27 mouse cellular contexts compared by ENCODE assay signal in the genomic region with DNA sequence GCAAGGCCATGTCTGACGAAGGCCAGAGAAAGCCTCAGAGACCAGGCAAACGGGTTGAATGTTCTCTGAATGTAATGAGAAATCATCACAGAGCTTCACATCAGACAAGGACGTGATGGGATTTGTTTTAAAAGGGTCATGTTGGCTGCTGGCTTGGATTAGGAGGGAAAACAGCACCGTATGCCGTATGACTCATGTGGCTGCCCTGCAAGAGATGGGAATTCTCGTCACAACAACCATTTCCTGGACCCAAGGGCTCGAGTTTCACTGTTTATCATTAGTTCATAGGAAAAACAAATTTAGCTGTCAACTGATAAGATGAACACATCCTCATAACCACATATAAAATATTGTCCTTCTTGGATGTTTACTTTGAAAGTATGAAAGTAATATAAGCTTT.
"Had no signal": no experiment of that assay in that cellular context is flagged by ENCODE, and none has a peak within 500 bp of the region (broad histone marks: within the 10 kb centered on the region; RNA-seq: fewer than 3 reads in every experiment).

No protein-coding gene starts in this region.

- ATAC-seq: forebrain, embryonic 13.5 days; forebrain, embryonic 14.5 days; forebrain, embryonic 15.5 days; forebrain, embryonic 16.5 days; forebrain, postnatal 0 days had no signal

- H3K4me3 ChIP-seq: embryonic facial prominence, embryonic 10.5 days; embryonic facial prominence, embryonic 12.5 days; embryonic facial prominence, embryonic 13.5 days; embryonic facial prominence, embryonic 15.5 days; erythroblast, embryonic 14.5 days; forebrain, embryonic 10.5 days; forebrain, embryonic 12.5 days; forebrain, embryonic 13.5 days; forebrain, embryonic 15.5 days; gastrocnemius, adult 2 months; heart, adult 2 months had no signal

- DNase-seq: cerebellum, adult 8-10 months; cerebellum, adult 9-10 months; cerebellum, adult 9-11 months; cerebellum, postnatal 10 days; cerebellum, postnatal 14 days; cerebellum, postnatal 25 days; embryo, embryonic 11 days; forebrain, postnatal 0 days; gastrocnemius, adult 2 months; gastrocnemius, postnatal 10 days; gastrocnemius, postnatal 14 days; gastrocnemius, postnatal 25 days; gastrocnemius, postnatal 36 days; heart, adult 11 months; heart, adult 18-20 months; heart, adult 2 months had no signal

- H3K36me3 ChIP-seq: embryonic facial prominence, embryonic 10.5 days; embryonic facial prominence, embryonic 12.5 days; embryonic facial prominence, embryonic 13.5 days; embryonic facial prominence, embryonic 15.5 days; forebrain, embryonic 10.5 days; forebrain, embryonic 12.5 days; forebrain, embryonic 15.5 days had no signal

- H3K27me3 ChIP-seq: embryonic facial prominence, embryonic 12.5 days; embryonic facial prominence, embryonic 13.5 days; embryonic facial prominence, embryonic 15.5 days; forebrain, embryonic 12.5 days; forebrain, embryonic 13.5 days; forebrain, embryonic 15.5 days had no signal

- H3K27ac ChIP-seq: embryonic facial prominence, embryonic 10.5 days; embryonic facial prominence, embryonic 12.5 days; embryonic facial prominence, embryonic 13.5 days; embryonic facial prominence, embryonic 15.5 days; forebrain, embryonic 10.5 days; forebrain, embryonic 12.5 days; forebrain, embryonic 13.5 days; forebrain, embryonic 15.5 days; gastrocnemius, adult 2 months; heart, adult 2 months had no signal

- H3K9ac ChIP-seq: embryonic facial prominence, embryonic 12.5 days; embryonic facial prominence, embryonic 13.5 days; embryonic facial prominence, embryonic 15.5 days; forebrain, embryonic 12.5 days; forebrain, embryonic 13.5 days; forebrain, embryonic 15.5 days; forebrain, postnatal 0 days had no signal

- H3K4me1 ChIP-seq: embryonic facial prominence, embryonic 10.5 days; embryonic facial prominence, embryonic 12.5 days; embryonic facial prominence, embryonic 13.5 days; embryonic facial prominence, embryonic 15.5 days; forebrain, embryonic 10.5 days; forebrain, embryonic 12.5 days; forebrain, embryonic 13.5 days; forebrain, embryonic 15.5 days had no signal

- H3K9me3 ChIP-seq: embryonic facial prominence, embryonic 10.5 days; embryonic facial prominence, embryonic 12.5 days; embryonic facial prominence, embryonic 13.5 days; embryonic facial prominence, embryonic 15.5 days; forebrain, embryonic 10.5 days; forebrain, embryonic 12.5 days; forebrain, embryonic 13.5 days; forebrain, embryonic 15.5 days had no signal

- H3K4me2 ChIP-seq: embryonic facial prominence, embryonic 12.5 days; embryonic facial prominence, embryonic 13.5 days; embryonic facial prominence, embryonic 15.5 days; forebrain, embryonic 12.5 days; forebrain, embryonic 13.5 days; forebrain, embryonic 15.5 days had no signal
